Mouse (Mus musculus): ENCODE results near the gene Fam214a. TPM values are rescaled to one million over a fixed set of nuclear protein-coding genes. Genes with fewer than 3 reads are reported as not detected.

The Fam214a gene
- polyA plus RNA-seq, 1 experiment from 2014 or later = 13.8 TPM

GRCm38 (mm10) chr9:74953265-74953958, 728 bp downstream of the Fam214a start:
- WGBS = 5% methylated on average over 31 of the region's 31 CpGs
- Histone ChIP-seq H3K27me3 (no peaks in the 10 kb centered on the region), H3K4me2 (peak overlapping the region; percentile 87), H3K27ac (peak overlapping the region; percentile 95), H3K36me3 (peaks cover 9% of the 10 kb centered on the region; the same call in 1 of the 2 replicates), H3K4me3 (peak overlapping the region; percentile 94), H3K4me1 (peaks cover 15% of the 10 kb centered on the region), H3K9me3 (no peaks in the 10 kb centered on the region), H3K9ac (peak overlapping the region; percentile 85)
- ATAC-seq (ENCODE audit: insufficient number of reproducible peaks, insufficient read depth, low FRiP score, low TSS enrichment, low read depth) = peak; percentile 53

DNA sequence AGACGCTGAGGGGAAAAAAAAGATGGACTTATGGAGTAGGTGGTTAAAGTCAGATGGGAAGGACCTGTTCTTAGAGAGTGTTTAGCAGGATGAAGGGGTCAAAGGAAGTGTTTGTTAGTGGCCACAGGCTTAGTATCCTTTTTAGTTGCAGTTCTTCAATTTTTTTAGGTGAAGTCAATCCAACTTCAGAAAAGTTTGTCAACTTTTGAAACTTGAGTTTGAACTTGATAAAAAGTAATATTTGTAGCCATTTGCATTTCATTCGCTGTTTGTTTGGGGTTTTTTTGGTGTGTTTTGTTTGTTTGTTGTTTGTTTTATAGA, 1.2 kb downstream of the Fam214a start:
- no peak for ATAC-seq (ENCODE audit: insufficient number of reproducible peaks, insufficient read depth, low FRiP score, low TSS enrichment, low read depth)
- H3K9ac ChIP-seq = peak overlapping the region; percentile 85; the same call in 1 of the 2 replicates
- H3K9me3 ChIP-seq = no peaks in the 10 kb centered on the region
- peak overlapping the region; percentile 95; the same call in 1 of the 2 replicates for H3K27ac ChIP-seq
- H3K4me1 ChIP-seq = peaks cover 15% of the 10 kb centered on the region
- peak overlapping the region; percentile 94 for H3K4me3 ChIP-seq
- H3K4me2 ChIP-seq = peak overlapping the region; percentile 87
- 65% methylated on average over 2 of the region's 2 CpGs for WGBS
- H3K36me3 ChIP-seq = peaks cover 9% of the 10 kb centered on the region; the same call in 1 of the 2 replicates
- H3K27me3 ChIP-seq = no peaks in the 10 kb centered on the region

DNA sequence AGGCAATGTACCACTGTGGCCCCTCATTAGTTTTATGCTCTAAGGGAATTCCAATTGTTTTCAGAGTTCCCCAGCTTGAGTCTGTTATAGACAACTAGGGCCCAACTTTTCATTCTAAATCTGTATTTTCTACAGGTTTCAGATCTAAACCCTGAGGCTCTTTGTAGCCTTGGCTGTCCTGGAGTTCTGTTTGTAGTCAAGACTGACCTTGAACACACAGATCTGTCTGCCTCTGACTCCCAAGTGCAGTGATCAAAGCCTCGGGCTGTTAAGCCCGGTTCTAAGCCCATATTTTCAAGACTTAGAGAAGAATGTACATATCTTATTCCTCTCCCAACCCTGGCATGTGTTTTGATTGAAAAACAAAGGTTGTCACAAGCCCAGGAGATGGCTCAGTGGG, 1.7 kb downstream of the Fam214a start:
- Histone ChIP-seq H3K9me3 (no peaks in the 10 kb centered on the region), H3K9ac (no peak overlapping the region), H3K4me2 (peak overlapping the region; percentile 87), H3K4me1 (peaks cover 15% of the 10 kb centered on the region), H3K36me3 (peaks cover 9% of the 10 kb centered on the region; the same call in 1 of the 2 replicates), H3K27ac (no peak overlapping the region), H3K27me3 (no peaks in the 10 kb centered on the region), H3K4me3 (no peak overlapping the region)
- ATAC-seq (ENCODE audit: insufficient number of reproducible peaks, insufficient read depth, low FRiP score, low TSS enrichment, low read depth) = no peak
- 66% methylated on average over 2 of the region's 2 CpGs for WGBS

- Histone ChIP-seq H3K9ac (no peak overlapping the region), H3K27me3 (no peaks in the 10 kb centered on the region), H3K36me3 (peaks cover 8% of the 10 kb centered on the region; the same call in 1 of the 2 replicates), H3K4me2 (no peak overlapping the region), H3K4me1 (peaks cover 5% of the 10 kb centered on the region; the same call in 1 of the 2 replicates), H3K4me3 (no peak overlapping the region), H3K9me3 (no peaks in the 10 kb centered on the region), H3K27ac (no peak overlapping the region)
- 62% methylated on average over 6 of the region's 6 CpGs for whole genome bisulfite sequencing
- ATAC-seq (ENCODE audit: insufficient number of reproducible peaks, insufficient read depth, low FRiP score, low TSS enrichment, low read depth) = no peak
Observed at GRCm38 (mm10) chr9:74960630-74961029, 7.9 kb downstream of the Fam214a start.

- Histone ChIP-seq H3K4me2 (no peak overlapping the region), H3K4me1 (peaks cover 5% of the 10 kb centered on the region; the same call in 1 of the 2 replicates), H3K9me3 (no peaks in the 10 kb centered on the region), H3K4me3 (no peak overlapping the region), H3K36me3 (peaks cover 3% of the 10 kb centered on the region; the same call in 1 of the 2 replicates), H3K27ac (no peak overlapping the region), H3K9ac (no peak overlapping the region), H3K27me3 (no peaks in the 10 kb centered on the region)
- WGBS = 13% methylated on average over 14 of the region's 14 CpGs
- no peak for ATAC-seq (ENCODE audit: insufficient number of reproducible peaks, insufficient read depth, low FRiP score, low TSS enrichment, low read depth)
Observed at GRCm38 (mm10) chr9:74961073-74961575, 8.4 kb downstream of the Fam214a start.

DNA sequence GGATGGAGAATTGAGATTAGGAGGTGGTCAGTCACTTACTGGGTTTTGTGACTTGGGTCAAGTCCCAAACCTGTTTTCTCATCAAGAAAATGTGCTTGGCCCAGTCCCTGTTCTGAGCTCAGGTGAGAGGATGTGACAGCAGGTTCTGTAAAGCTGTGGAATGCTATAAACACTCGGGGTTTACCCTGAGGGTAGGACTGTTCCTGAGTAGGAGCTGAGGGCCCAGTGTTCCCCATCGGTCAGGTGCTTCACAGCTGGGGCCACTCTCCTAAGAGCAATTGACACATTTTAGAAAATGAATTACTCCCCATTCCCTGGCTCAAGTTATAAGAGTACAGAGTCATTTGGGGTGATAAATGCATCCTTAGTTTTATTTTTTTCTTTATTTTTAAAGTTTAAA, 11.3 kb downstream of the Fam214a start:
- Histone ChIP-seq H3K9me3 (no peaks in the 10 kb centered on the region), H3K4me2 (no peak overlapping the region), H3K27ac (no peak overlapping the region), H3K4me1 (peaks cover 16% of the 10 kb centered on the region; the same call in 1 of the 2 replicates), H3K27me3 (no peaks in the 10 kb centered on the region), H3K9ac (no peak overlapping the region), H3K36me3 (no peaks in the 10 kb centered on the region), H3K4me3 (no peak overlapping the region)
- WGBS = 71% methylated on average over 2 of the region's 2 CpGs
- no peak for ATAC-seq (ENCODE audit: insufficient number of reproducible peaks, insufficient read depth, low FRiP score, low TSS enrichment, low read depth)

DNA sequence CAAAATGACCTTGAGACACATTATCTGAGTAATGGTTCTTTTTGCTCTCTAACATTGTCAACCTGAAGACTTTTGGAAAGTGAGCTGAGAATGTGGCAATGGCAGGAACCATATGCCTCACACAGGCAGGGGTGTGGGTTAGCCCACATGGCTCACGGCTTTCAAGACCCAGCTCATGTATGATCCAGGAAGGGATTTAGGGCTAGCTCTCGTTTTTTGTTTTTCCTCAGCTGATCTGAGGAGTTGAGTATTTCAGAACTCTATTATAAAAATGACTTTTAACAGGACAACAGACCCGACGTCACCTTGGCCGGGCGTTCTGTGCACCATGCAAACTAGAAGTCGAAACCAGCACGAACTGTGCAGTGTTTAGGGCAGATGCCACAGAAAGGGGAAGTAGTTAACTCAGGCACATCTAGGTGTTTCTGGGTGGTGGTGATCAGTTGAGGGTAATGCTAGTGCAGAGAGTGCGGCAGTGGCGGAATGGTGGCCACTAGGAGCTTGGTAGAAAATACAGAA, 12.2 kb downstream of the Fam214a start:
- no peaks in the 10 kb centered on the region for H3K36me3 ChIP-seq
- no peak overlapping the region for H3K4me3 ChIP-seq
- WGBS = 88% methylated on average over 10 of the region's 10 CpGs
- no peak for ATAC-seq (ENCODE audit: insufficient number of reproducible peaks, insufficient read depth, low FRiP score, low TSS enrichment, low read depth)
- H3K27ac ChIP-seq = no peak overlapping the region
- peaks cover 16% of the 10 kb centered on the region; the same call in 1 of the 2 replicates for H3K4me1 ChIP-seq
- no peak overlapping the region for H3K4me2 ChIP-seq
- H3K27me3 ChIP-seq = no peaks in the 10 kb centered on the region
- H3K9me3 ChIP-seq = no peaks in the 10 kb centered on the region
- H3K9ac ChIP-seq = no peak overlapping the region

DNA sequence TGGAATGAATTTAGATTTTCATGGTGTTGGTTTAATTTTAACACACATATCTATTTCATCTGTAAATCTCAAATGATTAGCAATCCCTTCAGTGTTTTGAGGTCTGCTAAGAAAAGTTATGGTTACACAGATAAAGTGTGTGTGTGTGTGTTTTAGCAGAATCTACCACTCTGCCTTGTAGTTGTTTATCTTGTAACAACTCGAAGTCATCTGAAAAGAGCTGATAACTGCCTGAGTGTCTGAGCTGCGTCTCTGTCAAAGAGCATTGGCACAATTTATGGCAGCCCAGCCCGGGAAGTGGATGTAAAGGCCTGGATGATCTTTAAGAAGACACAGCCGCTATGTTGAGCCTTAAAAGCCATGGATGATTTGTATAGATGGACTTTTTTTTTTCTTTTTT, 13.5 kb downstream of the Fam214a start:
- no peaks in the 10 kb centered on the region for H3K36me3 ChIP-seq

DNA sequence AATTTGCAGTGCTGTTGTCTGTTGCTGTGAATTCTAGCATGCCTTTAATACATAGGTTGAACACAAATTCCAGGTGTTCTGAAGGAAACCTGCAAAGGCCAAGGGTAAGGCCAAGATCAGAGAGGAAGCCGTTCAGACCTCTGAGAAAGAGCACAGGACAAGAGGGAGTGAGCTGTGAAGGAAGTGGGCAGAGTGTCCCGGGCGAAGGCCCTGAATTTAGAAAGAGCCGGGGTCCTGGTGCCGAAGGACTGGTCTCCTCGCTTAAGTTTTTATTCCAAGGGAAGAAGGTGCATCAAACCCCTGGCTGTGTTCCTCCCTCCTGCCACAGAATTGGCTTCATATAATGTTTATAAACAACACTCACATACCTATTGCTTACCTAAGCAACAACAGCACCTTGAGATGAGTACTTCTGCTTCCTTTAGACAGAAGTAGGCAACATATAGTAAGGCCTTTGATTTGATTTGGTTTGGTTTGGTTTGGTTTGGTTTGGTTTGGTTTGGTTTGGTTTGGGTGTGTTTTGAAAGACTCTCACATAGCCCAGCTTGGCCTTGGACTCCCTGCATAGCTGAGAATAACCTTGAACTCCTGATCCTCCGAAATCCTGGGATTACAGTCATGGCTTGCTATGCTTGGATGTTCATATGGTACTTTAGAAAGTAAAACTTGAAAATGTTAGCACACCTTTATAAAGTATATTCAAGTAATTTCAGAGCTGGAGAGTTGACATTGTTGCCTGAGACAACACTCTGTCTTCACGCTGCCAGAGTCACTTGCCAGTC, 16.2 kb downstream of the Fam214a start:
- Histone ChIP-seq H3K4me1 (peaks cover 14% of the 10 kb centered on the region; the same call in 1 of the 2 replicates), H3K27me3 (no peaks in the 10 kb centered on the region), H3K4me2 (no peak overlapping the region), H3K9me3 (no peaks in the 10 kb centered on the region), H3K9ac (no peak overlapping the region), H3K36me3 (no peaks in the 10 kb centered on the region), H3K4me3 (no peak overlapping the region), H3K27ac (no peak overlapping the region)
- ATAC-seq (ENCODE audit: insufficient number of reproducible peaks, insufficient read depth, low FRiP score, low TSS enrichment, low read depth) = no peak
- 90% methylated on average over 8 of the region's 8 CpGs for WGBS

More for the DNA sequence above, 13.5 kb downstream of the Fam214a start:
- Histone ChIP-seq H3K27ac (no peak overlapping the region), H3K4me1 (peaks cover 12% of the 10 kb centered on the region; the same call in 1 of the 2 replicates), H3K9ac (no peak overlapping the region), H3K27me3 (no peaks in the 10 kb centered on the region), H3K4me3 (no peak overlapping the region), H3K9me3 (no peaks in the 10 kb centered on the region), H3K4me2 (no peak overlapping the region)
- ATAC-seq (ENCODE audit: insufficient number of reproducible peaks, insufficient read depth, low FRiP score, low TSS enrichment, low read depth) = no peak
- 76% methylated on average over 4 of the region's 4 CpGs for WGBS

DNA sequence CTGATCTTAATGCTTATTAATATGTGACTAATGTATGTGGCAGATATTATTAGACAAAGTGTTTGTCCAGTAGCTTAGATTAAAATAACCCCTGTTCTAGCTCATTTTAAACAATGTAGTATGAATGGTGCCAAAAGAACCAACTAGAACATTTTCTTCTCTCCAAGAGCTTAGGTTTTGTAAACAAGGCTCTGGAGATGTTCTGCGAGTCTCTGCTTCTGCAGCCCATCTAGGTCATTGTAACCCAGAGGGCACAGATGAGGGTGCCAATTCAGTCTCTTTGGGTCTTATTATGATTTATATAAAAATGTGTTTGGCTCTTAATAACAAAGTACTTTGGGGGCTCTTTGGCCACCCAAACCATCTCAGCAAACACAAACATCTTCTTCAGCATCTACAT, 17.9 kb downstream of the Fam214a start:
- no peak overlapping the region for H3K4me3 ChIP-seq
- no peak overlapping the region for H3K4me2 ChIP-seq
- no peaks in the 10 kb centered on the region for H3K27me3 ChIP-seq
- ATAC-seq (ENCODE audit: insufficient number of reproducible peaks, insufficient read depth, low FRiP score, low TSS enrichment, low read depth) = no peak
- 86% methylated on average over 1 of the region's 1 CpGs for WGBS
- no peaks in the 10 kb centered on the region for H3K36me3 ChIP-seq
- H3K9ac ChIP-seq = no peak overlapping the region
- no peak overlapping the region for H3K27ac ChIP-seq
- no peaks in the 10 kb centered on the region for H3K9me3 ChIP-seq
- peaks cover 27% of the 10 kb centered on the region for H3K4me1 ChIP-seq

DNA sequence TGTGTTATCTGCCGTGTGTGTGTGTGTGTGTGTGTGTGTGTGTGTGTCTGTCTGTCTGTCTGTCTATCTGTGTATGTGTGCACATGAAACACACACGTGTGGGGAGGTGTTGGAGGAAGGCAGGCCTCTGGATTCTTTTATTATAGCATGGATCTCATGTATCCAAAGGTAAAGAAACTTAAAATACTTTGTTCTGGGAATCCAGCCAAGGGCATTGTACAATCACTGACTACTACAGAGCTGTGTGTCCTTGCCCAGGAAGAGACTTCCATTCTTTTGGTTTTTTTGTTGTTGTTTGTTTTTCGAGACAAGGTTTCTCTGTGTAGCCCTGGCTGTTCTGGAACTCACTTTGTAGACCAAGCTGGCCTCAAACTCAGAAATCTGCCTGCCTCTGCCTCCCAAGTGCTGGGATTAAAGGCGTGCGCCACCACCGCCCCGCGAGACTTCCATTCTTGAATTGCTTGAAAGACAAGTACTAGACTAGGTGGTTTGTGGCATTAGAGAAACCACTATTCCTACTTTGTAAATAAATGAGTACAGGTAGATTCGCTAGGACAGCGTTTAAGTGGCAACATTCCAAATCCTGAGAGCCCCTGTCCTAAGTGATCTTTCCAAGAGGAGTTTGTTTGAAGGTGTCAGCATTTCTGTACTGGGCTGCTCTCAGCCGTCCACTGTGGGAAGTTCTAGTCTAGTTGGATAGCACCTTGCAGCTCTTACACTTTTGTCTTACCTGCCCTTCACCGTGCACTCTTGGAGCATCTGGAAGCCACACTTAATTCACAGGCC, 18.7 kb downstream of the Fam214a start:
- Histone ChIP-seq H3K4me1 (peaks cover 29% of the 10 kb centered on the region), H3K9ac (no peak overlapping the region)
- no peak for ATAC-seq (ENCODE audit: insufficient number of reproducible peaks, insufficient read depth, low FRiP score, low TSS enrichment, low read depth)

More for the DNA sequence above, 18.7 kb downstream of the Fam214a start:
- Histone ChIP-seq H3K9me3 (no peaks in the 10 kb centered on the region), H3K27me3 (no peaks in the 10 kb centered on the region), H3K4me2 (no peak overlapping the region), H3K36me3 (no peaks in the 10 kb centered on the region), H3K4me3 (no peak overlapping the region), H3K27ac (no peak overlapping the region)
- WGBS = 90% methylated on average over 12 of the region's 12 CpGs

Data from embryonic facial prominence, embryonic 13.5 days (tissue).